Mouse (Mus musculus) fat pad, adult 2 months (tissue): ENCODE data around the gene Slc16a3.

Experiments
- DNase-seq: peaks from one replicate; pipeline ENCODE4 v3.0.0-alpha.2; 2011; ENCODE audit warnings: low read depth, low spot score; ENCODE audit errors: extremely low read depth

The Slc16a3 gene

GRCm38 (mm10) chr11:120948861-120949851, 876 bp downstream of the Slc16a3 start:
- DNase-seq = no peak

DNA sequence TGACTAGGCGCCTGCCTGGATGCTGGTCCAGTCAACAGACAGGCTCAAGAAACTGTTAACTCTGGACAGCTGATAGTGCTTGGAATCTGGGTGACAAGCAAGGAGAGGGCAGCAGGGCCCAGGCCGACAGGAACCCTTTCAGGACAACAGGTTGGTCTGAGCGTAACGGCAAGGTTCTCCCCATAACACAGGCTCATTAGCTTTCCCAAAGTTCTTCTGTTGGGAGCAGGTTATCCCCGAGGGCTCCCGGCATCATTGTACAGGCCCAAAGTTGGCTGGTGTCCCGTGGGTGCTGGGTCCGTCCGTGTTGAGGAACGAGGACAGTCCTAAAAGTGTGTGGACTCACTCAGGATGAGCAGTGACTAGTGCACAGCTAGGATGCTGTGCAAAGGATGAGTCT, 1.6 kb downstream of the Slc16a3 start:
- no peak for DNase-seq

GRCm38 (mm10) chr11:120950281-120951202, 2.3 kb downstream of the Slc16a3 start:
- DNase-seq = no peak

GRCm38 (mm10) chr11:120951237-120951636, 3.0 kb downstream of the Slc16a3 start:
- no peak for DNase-seq

- DNase-seq = no peak
These were observed 3.8 kb downstream of the Slc16a3 start for GRCm38 (mm10) chr11:120951731-120952730.

DNA sequence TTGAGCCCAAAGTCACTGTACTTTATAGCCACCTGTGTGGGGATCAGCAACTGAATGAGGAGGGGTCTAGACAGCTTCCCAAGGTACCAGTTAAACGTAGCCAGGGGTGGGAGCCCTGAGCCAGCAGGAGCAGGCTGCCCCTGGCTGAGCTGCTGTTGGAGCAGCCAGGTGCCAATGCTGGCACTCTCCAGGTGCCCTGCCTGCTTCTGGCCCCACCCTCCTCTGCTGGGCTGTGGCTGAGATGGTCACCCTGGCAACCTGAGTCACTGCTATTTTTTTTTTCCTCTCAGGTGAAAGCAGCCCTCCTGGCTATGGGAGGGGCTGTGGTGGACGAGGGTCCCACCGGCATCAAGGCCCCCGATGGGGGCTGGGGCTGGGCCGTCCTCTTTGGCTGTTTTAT, 6.7 kb downstream of the Slc16a3 start:
- no peak for DNase-seq

DNA sequence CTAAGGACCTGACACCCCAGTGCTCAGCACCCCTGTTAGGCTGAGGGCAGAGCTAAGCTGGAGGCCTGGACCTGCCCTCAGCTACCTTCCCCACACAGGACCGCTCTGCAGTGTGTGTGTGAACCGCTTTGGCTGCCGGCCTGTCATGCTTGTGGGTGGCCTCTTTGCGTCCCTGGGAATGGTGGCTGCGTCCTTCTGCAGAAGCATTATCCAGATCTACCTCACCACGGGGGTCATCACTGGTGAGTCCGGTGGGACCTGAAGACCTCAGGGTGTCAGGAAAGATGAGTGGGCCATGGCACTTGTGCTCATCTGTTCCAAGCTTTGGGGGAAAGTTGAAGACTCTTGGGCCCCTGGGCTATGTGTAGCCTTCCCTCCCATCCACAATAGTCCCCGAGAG, 7.4 kb downstream of the Slc16a3 start:
- DNase-seq = no peak

- no peak for DNase-seq
These were observed 8.8 kb downstream of the Slc16a3 start for GRCm38 (mm10) chr11:120957052-120957451.

DNA sequence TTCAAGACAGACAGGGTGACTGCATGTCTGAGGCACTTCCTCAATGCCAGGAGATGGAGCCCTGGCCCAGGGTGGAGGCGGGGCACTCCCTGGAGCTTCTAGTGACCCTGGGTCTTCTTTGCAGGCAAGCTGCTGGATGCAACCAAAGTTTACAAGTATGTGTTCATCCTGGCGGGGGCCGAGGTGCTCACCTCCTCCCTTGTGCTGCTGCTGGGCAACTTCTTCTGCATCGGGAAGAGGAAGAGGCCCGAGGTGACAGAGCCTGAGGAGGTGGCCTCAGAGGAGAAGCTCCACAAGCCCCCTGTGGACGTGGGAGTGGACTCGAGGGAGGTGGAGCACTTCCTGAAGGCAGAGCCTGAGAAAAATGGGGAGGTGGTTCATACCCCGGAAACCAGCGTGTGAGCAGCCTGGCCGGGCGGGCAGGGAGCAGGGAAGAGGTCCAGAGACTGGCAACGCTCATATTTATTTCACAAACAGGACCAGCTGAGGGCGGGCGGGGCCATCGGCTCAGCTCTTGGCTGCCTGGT, 9.5 kb downstream of the Slc16a3 start:
- DNase-seq = no peak

- DNase-seq = no peak
These were observed 10.8 kb downstream of the Slc16a3 start for GRCm38 (mm10) chr11:120959066-120959465.

GRCm38 (mm10) chr11:120959564-120959963, 11.3 kb downstream of the Slc16a3 start:
- DNase-seq = no peak

- DNase-seq = no peak
These were observed 12.0 kb downstream of the Slc16a3 start for GRCm38 (mm10) chr11:120960248-120960647.

DNA sequence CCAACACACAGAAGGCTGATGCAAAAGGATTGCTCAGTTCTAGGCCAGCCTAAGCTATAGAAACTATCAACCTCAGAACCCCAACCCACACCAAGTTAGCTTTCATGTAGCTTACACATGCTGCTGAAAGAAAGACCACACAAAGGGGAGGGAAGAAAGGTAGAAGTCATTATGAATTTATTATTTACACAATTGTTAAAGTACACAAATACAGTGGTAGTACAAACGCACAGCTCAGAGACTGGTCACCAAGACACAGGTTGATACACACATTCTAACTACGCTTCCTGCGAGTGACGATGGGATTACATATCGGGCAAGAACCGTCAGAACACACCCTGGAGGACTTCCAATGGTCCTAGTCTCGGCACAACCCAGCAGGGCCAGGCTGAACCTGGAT, 13.3 kb downstream of the Slc16a3 start:
- no peak for DNase-seq

DNA sequence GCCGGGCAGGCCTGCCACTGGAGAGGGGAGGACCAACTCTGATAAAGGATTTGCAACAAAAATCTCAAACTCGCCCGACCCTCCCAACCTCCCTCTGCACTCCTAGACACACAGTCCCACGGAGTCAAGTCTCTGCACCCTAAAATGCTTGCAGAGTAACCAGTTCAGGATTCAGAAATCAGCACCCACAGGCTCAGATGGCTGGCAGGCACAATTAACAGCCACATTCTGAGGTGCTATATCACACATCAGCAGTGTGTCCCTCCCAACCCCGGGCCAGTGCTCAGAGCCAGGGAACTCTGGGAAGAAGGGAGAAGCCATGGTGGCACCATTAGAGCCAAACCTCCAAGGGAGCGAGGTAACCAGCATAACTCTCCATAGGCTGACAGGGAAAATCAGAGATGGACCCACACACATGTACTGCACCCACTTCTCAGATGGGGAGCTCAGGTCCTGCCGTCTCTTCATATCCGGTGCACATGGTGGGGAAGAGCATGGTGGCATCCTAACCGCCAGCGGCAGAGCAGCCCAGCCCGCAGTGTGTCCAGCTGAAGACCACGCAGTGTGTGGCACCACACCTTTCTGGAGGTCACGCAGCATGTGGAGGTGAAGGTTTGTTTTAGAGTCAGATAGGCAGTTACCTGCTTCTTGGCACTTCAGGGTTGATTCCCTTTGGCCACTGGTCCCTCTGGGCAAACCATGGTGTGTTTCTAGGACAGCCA, 13.9 kb downstream of the Slc16a3 start:
- no peak for DNase-seq

DNA sequence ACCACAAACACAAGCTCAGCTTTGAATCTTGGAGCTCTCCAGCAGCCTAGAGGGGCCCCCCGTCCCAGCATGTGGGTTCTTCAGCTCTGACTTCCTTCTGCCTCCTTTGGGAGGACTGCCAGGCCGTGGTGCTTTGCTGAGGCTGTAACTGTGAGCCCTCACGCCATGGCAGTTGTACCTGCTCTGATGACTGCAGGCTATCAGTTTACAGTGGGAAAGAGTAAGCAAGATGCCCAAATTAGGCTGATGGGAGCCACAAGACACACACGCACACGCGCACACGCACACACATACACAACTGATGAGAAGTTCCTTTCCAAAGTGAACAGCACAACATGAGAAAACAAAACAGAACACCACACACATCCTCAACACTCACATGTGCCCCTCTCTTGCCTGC, 14.6 kb downstream of the Slc16a3 start:
- no peak for DNase-seq

DNA sequence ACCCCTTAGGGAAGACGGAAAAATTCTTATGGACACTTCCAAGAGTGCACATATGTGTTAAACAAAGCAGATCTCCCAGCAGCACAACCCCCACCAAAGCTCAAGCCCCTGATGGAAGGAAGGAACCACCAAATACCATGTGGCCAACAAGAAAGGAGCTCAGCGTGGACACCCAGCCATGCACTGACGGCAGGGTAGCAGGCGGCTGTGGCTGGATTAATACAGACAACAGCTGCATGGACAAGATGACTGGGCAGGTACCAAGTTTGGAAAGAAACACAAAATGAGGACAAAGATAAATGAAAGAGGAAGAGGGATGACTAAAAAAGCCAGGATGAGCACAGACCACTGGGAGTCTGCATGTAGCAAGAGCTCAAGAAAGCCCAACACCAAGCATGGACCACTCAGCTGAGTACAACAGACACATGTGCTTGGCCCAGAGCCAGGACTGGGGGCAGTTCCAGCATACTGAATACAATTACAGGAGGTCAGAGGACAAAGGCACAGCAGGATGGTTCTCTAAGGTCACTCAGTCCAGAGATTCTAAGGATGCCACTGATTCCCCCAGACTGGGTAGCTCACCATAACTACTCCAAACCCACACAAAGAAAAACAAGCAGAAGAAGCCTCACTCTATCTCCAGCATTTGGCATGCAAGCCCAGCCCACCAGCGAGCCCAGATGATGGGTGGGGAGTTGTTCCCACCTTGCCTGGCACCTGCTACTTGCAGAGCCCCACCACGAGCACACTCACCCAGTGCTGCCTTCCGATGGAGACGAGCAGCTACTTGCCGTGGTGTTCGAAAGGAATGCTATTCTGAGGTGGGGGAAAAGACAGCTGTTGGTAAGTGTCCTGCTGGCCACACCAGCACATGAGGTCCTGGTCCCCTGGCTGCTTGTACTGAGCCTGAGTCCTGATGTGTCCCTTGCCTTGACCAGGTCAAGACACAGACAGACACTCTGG, 16.2 kb downstream of the Slc16a3 start:
- no peak for DNase-seq

DNA sequence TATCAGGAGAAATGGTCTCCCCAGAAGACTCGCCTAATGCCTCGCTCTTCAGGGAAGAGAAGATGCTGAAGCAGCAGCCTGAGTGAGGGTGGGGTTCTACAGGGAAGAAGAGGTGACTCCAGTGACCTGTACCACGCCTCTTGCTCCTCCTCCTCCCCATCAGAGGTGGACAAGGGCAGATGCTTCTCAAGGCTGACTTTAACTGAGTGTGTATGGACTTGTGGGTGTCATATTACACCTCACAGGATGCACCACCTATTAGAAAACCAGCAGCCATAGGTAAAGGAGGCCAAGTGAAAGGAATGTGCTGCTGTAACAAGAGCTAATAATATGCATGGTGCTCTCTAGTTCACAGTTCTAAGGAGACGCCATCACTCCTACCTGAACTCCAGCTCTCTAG, 17.3 kb downstream of the Slc16a3 start:
- DNase-seq = no peak

GRCm38 (mm10) chr11:120969742-120970141, 21.5 kb downstream of the Slc16a3 start:
- DNase-seq = no peak
